Mouse (Mus musculus) embryonic facial prominence, embryonic 14.5 days (tissue): ENCODE measurements around the gene Pam. TPM values are rescaled to one million over a fixed set of nuclear protein-coding genes. Genes with fewer than 3 reads are reported as not detected.

Experiments
- ATAC-seq: fragments of 200-750 bp; cut with Nextera tagmentation; 2 replicates; pipeline ENCODE4 v1.8.0; 2017; ENCODE audit warnings: low read depth, moderate number of reproducible peaks, moderate TSS enrichment
- DNase-seq: peaks from one replicate; pipeline ENCODE4 v3.0.0-alpha.2; 2015; ENCODE audit warnings: low spot score
- H3K27ac ChIP-seq: fragments of 300-500 bp; sonication (generic); replicated peaks from 2 replicates; pipeline ENCODE4 v1.5.1; 2014; ENCODE audit warnings: low read depth, mild to moderate bottlenecking, low read length, moderate library complexity
- H3K27me3 ChIP-seq: fragments of 300-500 bp; sonication (generic); replicated peaks from 2 replicates; pipeline ENCODE4 v1.6.1; 2014; ENCODE audit warnings: low read length; ENCODE audit not compliant: control insufficient read depth, insufficient read depth
- H3K36me3 ChIP-seq: fragments of 300-500 bp; sonication (generic); 2 replicates; pipeline ENCODE4 v1.6.1; 2014; ENCODE audit warnings: low read length, mixed read lengths; ENCODE audit not compliant: control insufficient read depth, insufficient read depth
- H3K4me1 ChIP-seq: fragments of 300-500 bp; sonication (generic); 2 replicates; pipeline ENCODE4 v1.6.1; 2014; ENCODE audit warnings: antibody characterized with exemption, low read length; ENCODE audit not compliant: control insufficient read depth, insufficient read depth
- H3K4me2 ChIP-seq: fragments of 300-500 bp; sonication (generic); 2 replicates; pipeline ENCODE4 v1.6.1; 2014; ENCODE audit warnings: low read depth, mild to moderate bottlenecking, low read length, moderate library complexity, mixed read lengths
- H3K4me3 ChIP-seq: fragments of 300-500 bp; sonication (generic); 2 replicates; pipeline ENCODE4 v1.5.1; 2014; ENCODE audit warnings: low read depth, mild to moderate bottlenecking, low read length
- H3K9ac ChIP-seq: fragments of 300-500 bp; sonication (generic); 2 replicates; pipeline ENCODE4 v1.6.1; 2014; ENCODE audit warnings: low read depth, mild to moderate bottlenecking, low read length, moderate library complexity, mixed read lengths
- H3K9me3 ChIP-seq: fragments of 300-500 bp; sonication (generic); 2 replicates; pipeline ENCODE4 v1.6.1; 2016; ENCODE audit warnings: low read length; ENCODE audit not compliant: control insufficient read depth
- WGBS: fragments of 180-500 bp; shearing (Covaris S2); extraction: QIAGEN DNeasy Blood & Tissue Kit; methylation state at CpG from one replicate; pipeline ENCODE4 v1.1.7; 2014; 5-methylcytosine and 5-hydroxymethylcytosine counted together
- polyA plus RNA-seq: library from polyadenylated mRNA; unstranded; fragments of >200 nt; fragmentation: Nextera tagmentation; extraction: Ambion mirVana; gene quantifications from 2 replicates; pipeline ENCODE4 v1.2.1, GENCODE M21; 2014

The Pam gene
- polyA plus RNA-seq, 1 experiment from 2014 or later, result 50.1 TPM

- Histone ChIP-seq H3K9me3 (no peaks in the 10 kb centered on the region), H3K4me3 (no peak overlapping the region), H3K4me1 (no peaks in the 10 kb centered on the region), H3K9ac (no peak overlapping the region), H3K27ac (no peak overlapping the region), H3K4me2 (no peak overlapping the region), H3K27me3 (no peaks in the 10 kb centered on the region), H3K36me3 (no peaks in the 10 kb centered on the region)
- no peak for DNase-seq
- ATAC-seq, result no peak
- WGBS, result 74% methylated on average over 3 of the region's 3 CpGs
Measured at GRCm38 (mm10) chr1:97854256-97854655, 241.2 kb downstream of the Pam start.

DNA sequence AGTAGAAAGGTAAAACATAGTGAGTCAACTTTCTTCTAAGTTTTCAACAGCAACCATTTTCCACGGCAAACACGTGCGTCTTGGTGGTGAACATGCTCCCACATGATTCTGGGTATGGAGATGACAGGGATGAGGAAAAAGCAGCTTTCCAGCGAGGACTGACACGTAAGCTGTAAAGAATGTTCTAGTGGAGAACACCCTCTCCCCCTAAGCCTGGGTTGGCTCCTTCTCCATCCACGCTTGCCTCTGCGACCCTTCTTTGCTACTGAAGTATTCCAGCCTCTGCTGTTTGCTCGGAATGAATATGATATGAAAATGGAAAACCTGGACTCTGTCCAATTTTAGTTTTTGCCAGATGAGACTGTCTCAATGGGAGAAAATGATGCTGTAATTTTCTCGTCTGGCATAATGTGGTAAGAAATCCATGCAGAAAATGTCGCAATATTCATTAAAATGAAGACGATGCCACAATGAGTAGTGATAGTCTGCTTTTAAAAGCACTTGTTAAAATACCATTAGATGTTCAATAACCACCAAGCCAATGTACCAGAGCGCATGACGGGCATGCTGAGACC lies 243.8 kb downstream of the Pam start:
- Histone ChIP-seq H3K4me1 (no peaks in the 10 kb centered on the region), H3K4me3 (no peak overlapping the region), H3K36me3 (no peaks in the 10 kb centered on the region), H3K9ac (no peak overlapping the region), H3K4me2 (no peak overlapping the region), H3K27ac (no peak overlapping the region), H3K27me3 (no peaks in the 10 kb centered on the region), H3K9me3 (no peaks in the 10 kb centered on the region)
- DNase-seq, result peak; percentile 42
- WGBS, result 80% methylated on average over 13 of the region's 13 CpGs
- ATAC-seq, result 0 out of 2 replicates have a peak, but pooled peaks have one; percentile 30

DNA sequence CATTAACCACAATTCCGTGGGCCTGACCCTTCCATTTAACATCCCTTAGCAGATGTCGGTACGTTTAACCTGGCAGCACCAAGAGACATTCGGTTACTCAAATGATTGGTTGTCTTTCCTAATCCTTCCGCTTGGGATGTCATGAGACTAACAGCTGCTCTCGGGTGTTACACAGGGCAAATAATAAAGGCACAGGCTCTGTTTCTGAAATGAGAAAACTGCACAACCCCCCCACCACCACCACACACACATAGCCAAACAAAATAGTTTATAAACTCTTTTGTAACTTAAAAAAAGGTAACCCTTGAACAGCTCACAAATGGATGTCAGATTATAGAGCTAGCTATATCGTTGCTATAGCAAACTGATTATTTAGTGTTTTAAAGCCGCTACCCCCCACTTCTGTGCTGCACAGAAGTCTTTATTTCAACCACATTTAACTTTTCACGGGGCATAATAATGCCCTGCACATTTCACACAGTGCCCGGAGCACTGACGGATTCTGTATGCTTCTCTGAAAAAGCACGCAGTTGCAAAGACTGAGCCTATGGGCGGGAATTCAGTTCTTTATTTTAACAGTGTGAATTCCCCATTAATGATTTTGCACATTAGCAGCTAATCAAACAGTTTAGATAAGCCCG lies 246.7 kb downstream of the Pam start:
- no peak overlapping the region for H3K27ac ChIP-seq
- no peak overlapping the region for H3K4me2 ChIP-seq
- no peaks in the 10 kb centered on the region for H3K27me3 ChIP-seq
- no peak overlapping the region for H3K9ac ChIP-seq
- DNase-seq, result peak; percentile 48
- 66% methylated on average over 14 of the region's 14 CpGs for WGBS
- no peaks in the 10 kb centered on the region for H3K36me3 ChIP-seq
- H3K4me3 ChIP-seq, result no peak overlapping the region
- H3K9me3 ChIP-seq, result no peaks in the 10 kb centered on the region
- ATAC-seq, result no peak
- no peaks in the 10 kb centered on the region for H3K4me1 ChIP-seq

DNA sequence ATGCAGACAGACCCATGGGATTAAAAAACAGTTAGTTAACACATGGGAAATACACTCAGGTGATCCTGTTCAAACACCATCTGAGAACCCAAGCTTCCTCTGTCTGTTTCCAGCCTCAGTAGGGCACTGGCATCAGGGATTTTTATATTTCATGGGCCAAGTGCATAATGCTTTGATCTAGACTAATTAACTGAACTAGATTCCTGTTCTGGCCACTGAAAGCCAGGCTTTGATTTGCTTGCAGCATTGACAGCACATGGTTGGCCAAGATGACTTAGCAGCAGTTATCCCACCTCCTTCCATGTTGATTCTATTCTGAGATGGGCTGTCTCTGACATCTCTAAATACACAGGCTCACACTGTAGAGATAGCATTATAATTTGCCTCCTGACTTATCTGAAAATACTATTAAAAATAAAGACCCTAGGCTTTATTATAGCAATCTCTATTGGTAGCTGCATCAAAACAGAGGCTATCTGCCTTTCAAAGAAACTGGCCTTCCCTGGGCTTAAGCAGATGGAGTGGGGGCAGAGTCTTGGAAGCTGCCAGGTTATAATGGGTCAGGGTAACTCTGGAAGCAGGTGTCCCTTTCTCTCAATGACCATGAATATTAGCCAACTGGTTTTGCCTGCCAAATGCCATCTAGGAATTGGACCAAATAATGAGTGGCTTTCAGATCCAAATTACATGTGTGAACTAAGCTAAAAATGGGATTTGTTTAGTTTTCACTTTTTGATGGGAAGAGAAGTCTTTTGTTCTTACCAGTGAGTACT lies 252.0 kb downstream of the Pam start:
- Histone ChIP-seq H3K27me3 (no peaks in the 10 kb centered on the region), H3K4me3 (no peak overlapping the region), H3K4me2 (no peak overlapping the region), H3K9ac (no peak overlapping the region), H3K4me1 (no peaks in the 10 kb centered on the region), H3K36me3 (no peaks in the 10 kb centered on the region; the same call in 1 of the 2 replicates), H3K9me3 (no peaks in the 10 kb centered on the region), H3K27ac (no peak overlapping the region)
- no peak for DNase-seq
- ATAC-seq, result no peak

DNA sequence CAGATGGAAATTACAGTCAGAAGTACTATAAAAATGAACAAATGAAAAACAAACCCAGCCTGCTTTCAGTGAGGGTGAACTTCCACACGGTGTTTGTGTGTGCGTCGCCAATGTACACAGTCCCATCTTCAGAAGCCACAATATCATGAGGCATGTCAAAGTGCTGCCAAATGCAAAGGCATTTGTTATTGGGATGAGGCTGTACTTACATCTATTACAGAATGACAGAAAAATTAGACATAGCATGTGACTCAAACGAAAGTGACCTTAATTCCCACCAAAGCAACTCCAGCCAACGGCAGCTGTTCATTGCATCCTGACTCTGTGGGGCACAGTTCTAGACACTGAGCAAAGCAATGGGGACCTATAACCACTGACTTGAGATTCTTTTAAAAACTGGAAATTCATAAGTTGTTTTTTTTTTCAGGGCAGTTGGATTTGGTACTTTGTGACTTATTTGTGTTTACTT lies 261.1 kb downstream of the Pam start:
- H3K27me3 ChIP-seq, result no peaks in the 10 kb centered on the region

GRCm38 (mm10) chr1:97833466-97834353 lies 261.7 kb downstream of the Pam start:
- H3K27ac ChIP-seq, result peak overlapping the region; percentile 67
- no peak overlapping the region for H3K4me3 ChIP-seq
- ATAC-seq, result peak; percentile 67; the same call in 1 of the 2 replicates
- peaks cover 10% of the 10 kb centered on the region for H3K36me3 ChIP-seq
- no peaks in the 10 kb centered on the region for H3K9me3 ChIP-seq
- H3K4me2 ChIP-seq, result no peak overlapping the region
- DNase-seq, result peak; percentile 65
- WGBS, result 53% methylated on average over 5 of the region's 5 CpGs
- peaks cover 7% of the 10 kb centered on the region; the same call in 1 of the 2 replicates for H3K4me1 ChIP-seq
- H3K9ac ChIP-seq, result no peak overlapping the region
- H3K27me3 ChIP-seq, result no peaks in the 10 kb centered on the region

More for the DNA sequence above, 261.1 kb downstream of the Pam start:
- ATAC-seq (no peak), DNase-seq (no peak)
- Histone ChIP-seq H3K9me3 (no peaks in the 10 kb centered on the region), H3K9ac (no peak overlapping the region), H3K4me3 (no peak overlapping the region), H3K4me2 (no peak overlapping the region), H3K27ac (peak overlapping the region; percentile 67), H3K36me3 (peaks cover 10% of the 10 kb centered on the region), H3K4me1 (peaks cover 7% of the 10 kb centered on the region; the same call in 1 of the 2 replicates)
- 68% methylated on average over 5 of the region's 5 CpGs for WGBS

- no peaks in the 10 kb centered on the region for H3K9me3 ChIP-seq
- H3K36me3 ChIP-seq, result peaks cover 10% of the 10 kb centered on the region
- H3K4me2 ChIP-seq, result no peak overlapping the region
- no peak overlapping the region for H3K4me3 ChIP-seq
- DNase-seq (no peak), ATAC-seq (no peak)
- H3K4me1 ChIP-seq, result 0 out of 2 replicates have a peak, but pooled peaks cover under 1% of the 10 kb centered on the region
- H3K27ac ChIP-seq, result no peak overlapping the region
- no peaks in the 10 kb centered on the region for H3K27me3 ChIP-seq
- H3K9ac ChIP-seq, result no peak overlapping the region
- 92% methylated on average over 5 of the region's 5 CpGs for WGBS
Measured at GRCm38 (mm10) chr1:97828087-97828486, 267.4 kb downstream of the Pam start.

DNA sequence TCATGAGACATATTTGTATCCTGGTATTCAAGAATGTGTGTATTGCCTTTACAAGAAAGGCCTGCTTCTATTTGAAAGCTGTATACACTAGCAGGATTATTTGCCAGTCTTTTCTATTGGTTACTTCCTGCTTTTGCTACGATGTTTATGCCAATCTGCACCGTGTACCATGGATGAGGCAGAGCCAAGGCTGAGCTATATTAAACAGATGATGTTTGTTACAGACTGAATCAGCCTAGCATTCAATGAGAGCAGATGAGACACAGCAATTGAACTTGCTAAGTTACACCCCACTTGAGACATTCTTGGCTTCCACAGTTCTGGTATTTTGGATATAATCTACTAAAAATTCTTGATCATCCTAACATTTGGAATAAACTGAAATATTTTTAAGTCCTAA lies 267.9 kb downstream of the Pam start:
- Histone ChIP-seq H3K4me3 (no peak overlapping the region), H3K4me1 (no peaks in the 10 kb centered on the region), H3K9ac (no peak overlapping the region), H3K27ac (no peak overlapping the region), H3K9me3 (no peaks in the 10 kb centered on the region), H3K4me2 (no peak overlapping the region), H3K27me3 (no peaks in the 10 kb centered on the region), H3K36me3 (peaks cover 10% of the 10 kb centered on the region)
- no peak for ATAC-seq
- peak; percentile 13 for DNase-seq
- 61% methylated on average over 2 of the region's 2 CpGs for WGBS
